Mouse (Mus musculus) central nervous system, embryonic 11.5 days (tissue): ENCODE data around the gene Ltbp1. TPM values are rescaled to one million over a fixed set of nuclear protein-coding genes. Genes with fewer than 3 reads are reported as not detected.

Experiments used
- polyA plus RNA-seq: library from polyadenylated mRNA; depleted of rRNA; stranded (reverse); fragments of >200 nt; gene quantifications from 2 replicates; pipeline ENCODE4 v1.2.3, GENCODE M21; 2012; rRNA removed

Ltbp1 gene
- polyA plus RNA-seq, result 8.4 and 20.3 TPM in 2 replicates

DNA sequence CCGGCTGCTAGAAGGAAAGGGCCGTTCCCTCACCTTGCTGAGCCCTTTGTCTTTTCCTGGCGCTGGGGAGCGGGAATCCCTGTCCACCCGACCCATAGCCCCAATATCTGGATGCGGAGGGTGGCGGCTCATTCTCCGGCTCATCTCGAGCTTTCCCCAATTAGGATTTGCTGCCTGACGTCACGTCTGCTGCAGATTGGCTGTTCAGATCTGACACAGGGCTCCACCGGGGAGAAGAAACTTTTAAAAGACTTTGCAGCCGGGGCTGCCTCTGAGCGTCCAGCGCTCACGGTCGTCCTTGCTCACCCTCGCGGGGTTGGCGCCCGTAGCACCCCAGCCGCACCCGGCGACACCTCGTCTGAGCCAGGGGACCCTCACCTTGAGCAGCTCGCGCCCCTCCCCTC lies at the start of gene Ltbp1:
Ltbp1 (plus strand) TSS at position 288 of the 404 bp plus-strand sequence.

DNA sequence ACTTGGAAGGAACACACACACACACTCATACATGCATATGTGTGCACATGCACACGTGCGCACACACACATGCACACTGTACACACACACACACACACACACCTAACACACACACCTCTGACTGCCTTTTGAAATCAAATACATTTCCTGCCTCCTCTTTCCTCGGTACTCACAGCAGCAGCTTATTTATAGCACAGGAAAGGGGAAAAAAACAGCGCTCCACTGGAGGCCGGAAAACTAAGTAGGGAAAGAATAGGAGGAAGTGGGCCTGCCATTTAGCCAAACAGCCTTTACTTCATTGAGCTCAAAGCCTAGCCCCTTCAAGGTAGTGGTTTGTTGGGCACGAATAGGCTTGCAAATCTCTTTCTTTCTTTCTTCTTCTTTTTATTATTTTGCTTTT lies 430.2 kb downstream of the Ltbp1 start, which contains the start of gene Rasgrp3:
Rasgrp3 (plus strand) TSS at position 298 of the 400 bp plus-strand sequence.

